Mouse (Mus musculus) stomach, postnatal 0 days (tissue): ENCODE measurements around the gene Cog3.

Source experiments
- CTCF ChIP-seq: IDR thresholded peaks from 2 replicates; pipeline ENCODE4 v1.5.1; 2016; ENCODE audit warnings: antibody characterized with exemption, low read depth, mild to moderate bottlenecking, moderate library complexity
- EP300 ChIP-seq: optimal IDR thresholded peaks from 2 replicates; pipeline ENCODE3; 2016; ENCODE audit warnings: antibody characterized with exemption

- no peak for TF ChIP-seq CTCF
- TF ChIP-seq EP300, result no peak
These were observed 22.3 kb upstream of the Cog3 start for GRCm38 (mm10) chr14:75776637-75777036.
